Mouse (Mus musculus) urinary bladder, postnatal 10 days (tissue): Measurements from ENCODE around the gene Gm5724.

Source experiments
- DNase-seq: peaks from one replicate; pipeline ENCODE4 v3.0.0; 2022; ENCODE audit warnings: low spot score

Gm5724 gene

DNA sequence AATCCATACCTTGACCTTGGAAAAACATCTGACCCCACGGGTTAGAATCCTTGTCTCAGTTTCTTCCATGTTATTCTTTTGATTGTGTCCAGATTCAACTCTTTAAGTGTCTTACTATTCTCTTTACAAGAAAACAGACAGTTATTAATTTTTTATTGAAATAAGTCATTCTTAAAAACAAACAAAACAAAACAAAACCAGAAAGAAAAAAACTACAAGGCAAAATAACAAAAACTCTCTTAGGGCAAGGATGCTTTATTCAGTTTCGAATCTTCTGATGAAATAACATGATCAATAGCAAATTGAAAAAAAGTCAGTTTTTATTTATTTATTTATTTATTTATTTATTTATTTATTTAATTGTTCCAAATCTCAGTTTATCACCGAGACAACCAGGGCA, at the start of gene Gm5724:
TSS of gene Gm5724 (minus strand) at position 101 of the 400 bp plus-strand sequence.
- DNase-seq = no peak

DNA sequence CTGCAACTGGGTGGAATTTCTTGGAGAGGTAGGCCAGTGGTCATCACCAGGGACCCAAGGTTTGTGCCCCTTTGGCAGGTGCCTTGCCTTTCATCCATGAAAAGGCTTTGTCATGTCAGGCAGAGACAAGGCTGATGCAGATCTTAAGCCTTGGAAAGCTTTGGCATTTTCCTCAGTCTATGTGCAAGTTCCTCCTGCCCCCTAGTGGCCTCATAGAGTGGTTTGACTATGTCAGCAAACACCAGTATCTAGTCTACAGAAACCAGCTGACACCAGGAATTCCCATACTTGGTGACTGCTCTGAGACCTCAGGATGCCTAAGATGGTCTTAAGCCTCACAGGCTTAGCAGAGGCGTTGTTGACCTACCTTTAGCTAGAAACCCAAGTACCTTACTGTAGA, 24.2 kb upstream of the Gm5724 start:
- DNase-seq = no peak

DNA sequence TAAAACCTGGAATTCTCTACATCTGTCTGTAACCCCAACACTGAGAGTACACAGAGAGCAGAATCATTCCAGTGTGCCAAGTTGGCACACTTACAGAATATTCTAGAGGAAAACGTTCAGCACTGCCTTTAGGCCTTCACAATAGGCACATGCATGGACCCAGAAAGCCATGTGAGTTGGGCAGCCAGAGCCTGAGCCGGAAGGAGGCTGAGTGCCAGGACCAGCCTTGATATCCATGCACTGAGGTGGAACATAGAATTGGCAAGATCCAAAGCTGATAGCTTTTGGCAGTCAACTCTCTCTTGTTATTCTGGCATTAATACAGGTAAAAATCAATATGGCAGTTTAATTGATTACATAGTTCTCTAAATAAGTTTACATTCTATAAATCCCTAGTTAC, 866 bp upstream of the Gm5724 start:
- no peak for DNase-seq

DNA sequence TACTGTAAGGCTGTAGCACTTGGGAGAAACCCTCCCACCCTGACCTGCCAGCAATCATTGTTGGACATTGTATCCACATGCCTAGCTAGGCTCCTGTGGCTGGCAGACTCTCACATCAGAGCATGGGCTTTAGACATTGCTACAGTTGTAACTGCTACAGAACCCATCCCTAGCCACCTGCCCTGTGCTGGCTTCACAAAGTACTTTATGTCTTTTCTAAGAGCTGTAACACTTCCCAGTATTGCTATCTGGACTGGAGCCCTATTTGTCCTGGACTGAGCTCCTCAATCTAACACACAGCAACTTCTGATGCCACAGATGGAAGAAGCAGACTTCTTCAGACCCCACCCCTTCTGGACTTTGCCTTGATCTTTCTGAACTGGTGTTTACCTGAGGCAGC, 82.4 kb downstream of the Gm5724 start:
- DNase-seq = no peak

DNA sequence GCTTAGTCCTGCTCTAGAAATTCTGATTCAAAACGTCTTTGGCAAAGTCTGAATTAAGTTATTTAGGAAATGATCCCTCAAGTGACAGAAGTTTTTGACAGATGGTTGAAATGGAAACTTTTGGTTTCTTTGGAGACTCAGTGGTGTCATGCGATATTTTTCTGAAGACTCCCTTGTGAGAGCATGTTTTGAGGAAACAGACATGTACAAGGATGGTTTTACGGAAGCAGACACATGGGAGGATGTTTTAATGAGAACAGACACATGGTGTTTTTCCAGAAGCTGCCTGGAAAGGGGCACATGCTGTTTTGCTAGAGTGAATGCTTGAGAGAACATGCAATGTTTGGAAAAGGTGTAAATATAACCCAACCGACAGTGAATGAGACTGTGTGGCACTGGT, 86.6 kb downstream of the Gm5724 start:
- DNase-seq = no peak
